Mouse (Mus musculus) hematopoietic stem cell, adult 5-6 weeks (primary cell): Measurements from ENCODE around the gene Prrg1. TPM values are rescaled to one million over a fixed set of nuclear protein-coding genes. Genes with fewer than 3 reads are reported as not detected.

Experiments used
- total RNA-seq: library from RNA; stranded (forward); fragments of 172-1452, 232-1000 nt; gene quantifications from 2 replicates; pipeline ENCODE4 v1.2.3, GENCODE M21; 2017

Prrg1 gene
- total RNA-seq, 1 experiment from 2014 or later = 7.7 TPM

Other genes starting within 250 kb of the Prrg1 start
- not detected in 2 replicates for gene 4930480E11Rik, start 214.3 kb downstream of the Prrg1 start, total RNA-seq
- not detected in 2 replicates for gene Fam47c, start 153.9 kb upstream of the Prrg1 start, total RNA-seq